Comparison of ENCODE assay signal across 8 mouse cellular contexts in the genomic region with DNA sequence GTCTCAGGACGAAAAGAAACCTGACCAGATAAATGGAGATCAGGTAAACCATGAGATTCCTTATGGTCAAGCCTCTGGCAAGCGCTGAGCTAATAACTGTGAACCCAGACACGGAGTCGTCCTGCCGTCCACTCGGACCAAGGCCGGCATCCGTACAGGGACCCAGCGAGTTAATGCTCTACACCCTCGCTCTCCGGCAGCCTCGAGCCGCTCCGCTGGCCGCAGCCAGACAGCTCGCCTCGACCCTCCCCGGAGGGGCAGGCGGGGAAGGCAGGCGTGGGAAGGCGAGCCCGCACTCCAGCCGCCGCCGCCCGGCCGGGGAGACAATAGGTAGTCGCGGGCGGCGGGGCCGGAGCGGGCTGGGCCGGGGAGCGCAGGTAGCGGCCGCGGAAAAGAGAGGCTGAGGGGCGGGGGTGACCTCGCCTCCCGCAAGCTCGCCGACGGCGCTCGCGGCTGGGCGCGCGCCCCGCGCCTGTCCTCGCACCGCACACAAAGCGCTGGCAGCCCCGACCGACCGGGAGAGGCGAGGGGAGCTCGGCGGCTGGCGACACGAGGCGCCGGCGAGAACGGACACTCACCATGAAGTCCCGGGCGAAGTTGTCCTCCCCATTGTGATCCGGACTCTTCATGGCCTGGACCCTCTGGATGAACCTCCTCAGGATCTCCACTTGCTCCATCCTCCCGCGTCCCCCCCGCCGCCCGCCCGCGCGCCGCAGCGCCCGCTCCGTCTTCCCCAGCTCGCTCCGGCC. TPM values are rescaled to one million over a fixed set of nuclear protein-coding genes. Genes with fewer than 3 reads are reported as not detected.
DNase-seq lines count a peak whose midpoint lies in the region; ATAC-seq lines count a peak whose summit lies in the region.

No protein-coding gene starts in this region.

- H3K4me2 ChIP-seq in stomach, embryonic 15.5 days, result peak overlapping the region; percentile 62

- no peaks in the 10 kb centered on the region for H3K27me3 ChIP-seq in stomach, embryonic 15.5 days (replicated peaks)

- no peaks in the 10 kb centered on the region for H3K36me3 ChIP-seq in stomach, embryonic 15.5 days

- DNase-seq in layer of hippocampus, adult 11-12 months (ENCODE audit: low spot score), result peak; percentile 23
- no peak for DNase-seq in layer of hippocampus, adult 9-10 months (ENCODE audit: low spot score)
- DNase-seq in embryo, embryonic 10.5 days (ENCODE audit: low spot score), result peak; percentile 64
- peak; percentile 44 for DNase-seq in kidney, adult 11 months
- peak; percentile 64 for DNase-seq in liver
- DNase-seq in natural killer cell, adult 2 months (ENCODE audit: low spot score in 2 of 2), result peak; percentile 28 to 37

- H3K27ac ChIP-seq in stomach, embryonic 15.5 days, result peak overlapping the region; percentile 97

- 0 out of 2 replicates have a peak, but pooled peaks have one; percentile 6 for ATAC-seq in granulocyte monocyte progenitor cell, adult 5-6 weeks (replicated peaks; ENCODE audit: poor library complexity, severe bottlenecking)
- peak; percentile 2 for ATAC-seq in stomach, embryonic 15.5 days (ENCODE audit: insufficient read depth, low FRiP score, low read depth)

- under 1% methylated on average over 79 of the region's 84 CpGs for WGBS in stomach, embryonic 15.5 days

- H3K4me1 ChIP-seq in stomach, embryonic 15.5 days, result 0 out of 2 replicates have a peak, but pooled peaks cover 6% of the 10 kb centered on the region

- peak overlapping the region; percentile 88 for H3K9ac ChIP-seq in stomach, embryonic 15.5 days

- H3K9me3 ChIP-seq in stomach, embryonic 15.5 days, result no peaks in the 10 kb centered on the region

- peak overlapping the region; percentile 94 for H3K4me3 ChIP-seq in stomach, embryonic 15.5 days (replicated peaks)

RNA-seq across cellular contexts. Expression of gene Ptpn12, which starts 0.5 kb away (rescaled TPM):
- total RNA-seq in granulocyte monocyte progenitor cell, adult 5-6 weeks (2014; fragmentation: Nextera tagmentation), result 34.1 and 54.1 TPM in 2 replicates
- 21.7 and 27.4 TPM in 2 replicates for total RNA-seq in granulocyte monocyte progenitor cell, adult 5-6 weeks (2017)
- 16.1 and 18.9 TPM in 2 replicates for polyA plus RNA-seq in stomach, embryonic 15.5 days (2015; fragmentation: Nextera tagmentation; extraction: Ambion mirVana)
